Mouse (Mus musculus): ENCODE data around the gene Mia.

The Mia gene

GRCm38 (mm10) chr7:27180837-27181695 lies at the start of gene Mia, which contains the start of gene Gm21983:
Gene Mia, minus strand, starts transcription at chr7:27181157.
Gene Gm21983, minus strand, starts transcription at chr7:27181086.
- DNase-seq (ENCODE audit: low read depth, low spot score) = no peak

GRCm38 (mm10) chr7:27228865-27229264 lies 47.9 kb upstream of the Mia start:
- DNase-seq (ENCODE audit: low read depth, low spot score) = no peak

DNA sequence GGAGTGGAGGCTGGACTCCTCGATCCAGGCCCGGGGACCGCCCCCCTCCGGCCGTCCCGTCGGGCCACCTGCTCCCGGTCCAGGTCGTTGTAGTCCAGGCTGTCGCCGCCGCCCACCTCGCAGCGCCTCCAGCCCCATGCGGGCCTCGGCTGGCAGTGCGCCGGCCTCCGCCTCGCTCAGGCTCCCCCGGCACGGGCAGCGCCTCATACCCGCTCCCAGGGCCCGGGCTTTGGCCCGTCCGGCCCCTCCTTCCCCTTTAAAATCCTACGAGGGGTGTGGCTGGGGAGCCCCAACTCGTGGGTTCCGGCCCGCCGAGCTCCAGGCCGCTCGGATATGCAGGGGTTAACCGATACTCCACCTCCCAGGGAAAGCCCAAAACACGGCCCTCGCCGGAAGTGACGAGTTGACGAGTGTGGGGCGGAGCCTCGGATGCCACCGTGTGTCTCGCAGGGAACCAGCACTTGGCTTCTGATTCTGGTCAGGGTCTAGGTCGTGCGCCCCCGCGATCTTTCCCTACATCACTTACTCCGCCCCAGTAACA lies 47.4 kb upstream of the Mia start, which contains the start of gene Itpkc:
Gene Itpkc (minus strand): TSS at position 381 of the 541 bp plus-strand sequence.
- DNase-seq (ENCODE audit: low read depth, low spot score) = peak; percentile 90

GRCm38 (mm10) chr7:27227676-27228075 lies 46.7 kb upstream of the Mia start:
- DNase-seq (ENCODE audit: low read depth, low spot score) = no peak

DNA sequence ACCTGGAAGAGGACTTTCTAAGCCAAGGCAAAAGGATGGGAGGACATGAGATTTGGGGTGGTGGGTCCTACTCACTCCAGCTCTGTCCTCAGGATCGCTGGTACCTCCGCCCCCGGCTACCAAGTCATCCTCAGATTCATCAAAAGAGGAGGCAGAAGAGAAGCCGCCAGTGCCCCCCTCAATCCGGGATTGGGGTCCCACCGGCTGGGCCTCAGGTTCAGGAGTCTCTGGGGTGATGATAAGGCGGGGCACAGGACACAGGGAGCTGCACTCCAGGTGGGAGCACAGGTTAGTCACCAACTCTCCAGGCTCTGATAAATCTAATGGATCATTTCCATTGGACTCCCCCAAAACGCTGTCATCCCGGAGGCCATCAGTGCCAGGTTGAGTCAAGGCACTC lies 46.3 kb upstream of the Mia start:
- DNase-seq (ENCODE audit: low read depth, low spot score) = no peak

DNA sequence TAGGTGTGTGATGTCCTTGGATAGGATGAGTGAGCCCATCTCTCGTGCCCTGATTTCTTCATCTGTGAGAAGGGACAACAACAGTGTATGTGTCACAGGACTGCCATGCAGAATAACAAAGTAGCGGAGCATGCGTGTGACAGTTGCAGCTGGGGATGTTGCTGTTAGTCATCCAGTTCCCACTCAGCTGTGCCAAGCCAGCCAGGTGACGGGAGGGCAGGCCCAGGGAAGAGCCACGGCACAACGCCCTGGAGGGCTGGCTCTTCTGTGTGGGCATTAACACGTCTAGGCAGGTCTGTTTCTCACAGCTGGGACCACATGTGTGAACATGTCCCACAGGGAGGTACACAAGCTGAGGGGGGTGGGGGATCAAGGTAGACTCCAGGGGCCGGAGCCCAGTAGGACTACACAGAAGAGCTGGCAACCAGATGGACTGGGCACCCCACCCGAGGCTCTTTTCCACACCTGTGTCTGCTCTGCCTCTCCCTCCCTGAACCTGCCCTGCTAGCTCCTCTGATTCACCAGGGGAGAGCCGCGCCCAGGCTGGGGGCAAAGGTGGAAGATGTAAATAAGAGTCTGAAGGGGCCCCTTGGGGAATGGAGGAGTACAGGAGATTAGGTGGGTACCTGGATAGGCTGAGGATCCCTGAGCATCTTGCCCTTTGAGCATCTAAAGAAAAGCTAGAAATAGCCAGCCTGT lies 44.1 kb upstream of the Mia start:
- DNase-seq (ENCODE audit: low read depth, low spot score) = no peak

DNA sequence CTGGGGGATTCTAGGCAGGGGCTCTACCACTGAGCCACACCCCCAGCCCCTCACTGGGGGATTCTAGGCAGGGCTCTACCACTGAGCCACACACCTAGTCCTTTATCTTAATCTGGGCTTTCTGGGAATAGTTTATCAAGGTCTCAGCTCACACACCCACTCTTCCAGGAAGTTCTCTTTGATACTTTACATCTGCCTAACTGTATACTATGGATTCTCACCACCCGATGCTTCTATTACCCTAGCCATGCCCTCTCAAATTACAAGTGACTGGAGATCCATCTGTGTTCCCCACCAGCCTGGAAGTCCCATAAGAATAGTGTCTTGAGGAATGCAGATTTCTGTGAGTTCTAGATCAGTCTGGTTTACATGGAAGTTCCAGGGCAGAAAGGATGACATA lies 41.6 kb upstream of the Mia start:
- no peak for DNase-seq (ENCODE audit: low read depth, low spot score)

DNA sequence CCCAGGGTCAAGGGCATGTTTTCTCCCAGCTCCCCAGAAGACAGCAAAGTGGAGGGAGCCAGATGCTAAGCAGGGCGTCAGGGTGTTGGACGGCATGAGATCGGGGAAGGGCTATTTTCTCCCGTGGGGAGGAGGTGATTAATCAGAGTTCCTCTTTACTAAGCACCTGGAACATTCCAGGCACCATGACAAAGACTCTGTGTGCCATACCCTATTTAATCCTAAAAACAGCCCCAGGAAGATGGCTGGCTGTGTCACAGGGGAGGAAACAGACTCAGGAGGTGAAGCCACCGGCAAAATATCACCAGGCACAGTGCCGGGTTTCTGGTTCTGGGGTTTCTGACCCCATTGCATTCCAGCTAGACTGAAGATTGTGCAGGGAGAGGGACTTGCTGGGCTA lies 41.0 kb upstream of the Mia start:
- no peak for DNase-seq (ENCODE audit: low read depth, low spot score)

GRCm38 (mm10) chr7:27219937-27220336 lies 39.0 kb upstream of the Mia start:
- DNase-seq (ENCODE audit: low read depth, low spot score) = no peak

- no peak for DNase-seq (ENCODE audit: low read depth, low spot score)
Observed at GRCm38 (mm10) chr7:27218586-27218985, 37.6 kb upstream of the Mia start.

DNA sequence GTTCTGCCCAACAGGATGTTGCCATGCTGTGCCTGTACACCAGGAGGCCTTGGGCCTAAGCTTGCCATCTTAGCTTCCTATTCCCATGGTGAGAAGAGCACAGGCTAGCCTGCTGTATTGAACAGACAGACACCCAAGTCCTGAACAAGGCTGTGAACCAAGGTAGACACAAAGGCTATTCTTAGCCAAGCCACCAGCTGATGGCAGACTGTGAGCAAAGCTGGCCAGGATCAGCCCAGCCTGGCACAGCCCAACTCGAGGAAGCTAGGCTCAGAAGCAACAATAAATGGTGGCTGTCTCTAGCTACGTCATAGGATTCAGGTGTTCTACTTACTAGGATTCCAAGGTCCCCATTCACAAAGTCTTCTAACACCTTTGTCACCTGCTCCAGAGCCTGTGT lies 31.7 kb upstream of the Mia start:
- no peak for DNase-seq (ENCODE audit: low read depth, low spot score)

DNA sequence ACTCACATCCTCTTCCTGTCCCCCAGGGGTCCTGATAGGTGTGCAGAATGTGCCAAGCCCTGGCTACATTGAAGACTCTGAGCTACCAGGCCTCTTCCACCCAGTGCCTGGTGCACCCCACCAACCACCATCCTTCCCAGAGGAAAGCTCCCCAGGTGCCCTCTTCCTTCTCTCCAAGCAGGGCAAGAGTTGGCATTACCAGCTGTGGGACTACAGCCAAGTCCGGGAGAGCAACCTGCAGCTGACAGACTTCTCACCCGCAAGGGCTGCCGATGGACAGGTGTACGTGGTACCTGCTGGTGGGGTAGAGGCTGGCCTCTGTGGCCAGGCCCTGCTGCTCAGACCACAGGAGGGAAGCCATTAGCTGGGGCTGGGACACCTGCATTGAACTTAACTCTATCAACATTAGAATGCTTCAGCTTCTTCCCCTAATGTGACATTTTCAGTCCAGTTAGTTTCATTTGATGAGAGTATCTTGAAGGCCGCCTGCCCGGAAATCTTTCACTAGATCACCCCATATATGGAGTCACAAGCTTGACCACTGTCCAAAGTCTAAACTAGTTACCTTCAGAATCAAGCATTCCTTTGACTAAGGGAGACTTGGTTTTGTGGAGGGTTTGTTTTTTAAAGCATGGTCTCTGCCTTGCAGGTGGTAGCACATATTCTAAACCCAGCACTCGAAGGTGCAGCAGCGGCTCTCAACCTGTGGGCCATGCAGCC lies 22.9 kb upstream of the Mia start:
- no peak for DNase-seq (ENCODE audit: low read depth, low spot score)

- no peak for DNase-seq (ENCODE audit: low read depth, low spot score)
Observed at GRCm38 (mm10) chr7:27198779-27199178, 17.8 kb upstream of the Mia start.

DNA sequence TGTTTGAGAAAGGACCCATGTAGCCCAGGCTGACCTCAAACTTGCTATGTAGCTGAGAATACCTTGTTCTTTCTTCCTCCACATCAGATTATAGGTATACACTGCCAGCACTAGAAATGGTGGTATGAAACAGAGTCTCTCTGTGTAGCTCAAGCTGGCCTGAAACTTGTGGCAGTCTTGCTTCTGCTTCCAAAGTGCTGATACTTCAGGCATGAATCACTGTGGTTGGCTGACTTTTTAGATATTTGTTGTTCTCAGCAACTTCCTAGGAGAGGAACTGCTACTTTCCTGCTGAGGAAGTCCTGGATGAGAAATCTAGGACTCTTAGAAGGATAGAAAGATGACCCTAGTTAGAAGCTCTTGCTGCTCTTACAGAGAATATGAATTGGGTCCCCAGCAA lies 17.4 kb upstream of the Mia start:
- no peak for DNase-seq (ENCODE audit: low read depth, low spot score)

DNA sequence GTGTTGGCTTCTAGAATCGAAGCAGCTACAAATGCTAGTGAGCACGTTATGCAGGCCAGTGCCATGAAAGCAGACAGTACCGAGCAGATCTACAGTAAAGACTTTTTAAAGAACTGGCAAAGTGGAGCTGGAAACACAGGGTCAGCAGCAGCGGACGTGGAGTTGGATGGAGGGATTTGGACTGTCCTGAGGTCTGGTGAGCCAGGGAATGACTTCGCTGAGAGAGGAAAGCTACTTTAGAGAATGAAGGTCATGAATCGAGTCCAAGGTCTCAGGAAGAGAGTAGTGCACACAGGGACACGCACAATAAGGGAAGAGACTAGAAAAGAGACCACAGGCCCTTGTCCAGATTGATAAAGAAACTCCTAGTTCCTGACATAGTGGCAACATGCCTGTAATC lies 16.7 kb upstream of the Mia start:
- DNase-seq (ENCODE audit: low read depth, low spot score) = no peak

GRCm38 (mm10) chr7:27197136-27197535 lies 16.2 kb upstream of the Mia start:
- no peak for DNase-seq (ENCODE audit: low read depth, low spot score)

DNA sequence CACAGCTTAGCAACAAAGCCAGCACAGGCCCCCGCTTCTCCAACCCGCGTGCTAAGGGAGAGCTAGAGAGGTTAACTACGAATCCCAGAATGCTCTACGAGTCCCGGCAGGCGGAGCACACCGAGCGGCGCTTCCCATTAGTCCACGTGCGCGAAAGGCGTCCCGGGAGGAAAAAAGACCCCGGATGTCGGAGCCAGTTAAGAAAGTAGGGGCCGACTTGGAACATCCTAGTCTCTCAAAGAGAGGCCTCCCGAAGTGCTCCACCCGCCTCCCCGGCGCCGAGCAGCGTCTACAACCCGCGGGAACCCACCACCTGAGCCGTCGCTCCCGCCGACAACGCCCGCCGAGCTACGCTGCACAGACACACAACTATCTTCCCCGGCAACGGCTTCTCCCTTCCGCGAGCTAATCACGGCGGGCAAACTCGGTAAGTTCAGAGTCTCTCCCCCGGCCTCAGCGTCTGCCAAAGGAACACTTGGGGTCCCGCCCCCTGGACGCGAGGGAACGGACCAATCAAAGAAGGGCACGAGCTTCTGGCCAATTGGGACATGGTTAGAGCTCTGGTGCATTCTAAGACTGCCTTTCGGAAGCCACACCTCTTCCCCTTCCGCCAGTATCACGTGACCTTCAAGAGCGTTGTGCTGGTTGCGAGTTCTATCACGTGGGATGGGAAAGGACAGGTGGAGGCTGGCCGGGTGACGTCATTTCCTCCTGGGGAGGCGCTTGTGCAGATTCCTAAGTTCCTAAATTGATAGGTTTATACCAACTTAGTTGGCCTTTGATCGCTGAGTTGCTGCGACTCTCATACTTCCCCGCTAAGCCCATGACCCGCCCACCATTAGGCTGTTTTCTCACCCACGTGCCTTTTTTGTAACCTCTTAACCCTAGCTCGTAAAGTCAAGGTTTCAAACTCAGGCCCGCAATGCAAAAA lies 15.0 kb upstream of the Mia start, which contains the start of the genes BC024978 and Snrpa:
Gene BC024978 (plus strand): TSS at position 101 of the 931 bp plus-strand sequence.
Gene Snrpa (minus strand): TSS at position 591 of the 931 bp plus-strand sequence.
- peak; percentile 100 for DNase-seq (ENCODE audit: low read depth, low spot score)

- DNase-seq (ENCODE audit: low read depth, low spot score) = no peak
Observed at GRCm38 (mm10) chr7:27193731-27194130, 12.8 kb upstream of the Mia start.

GRCm38 (mm10) chr7:27192434-27192833 lies 11.5 kb upstream of the Mia start:
- no peak for DNase-seq (ENCODE audit: low read depth, low spot score)

GRCm38 (mm10) chr7:27189271-27189931 lies 8.4 kb upstream of the Mia start:
- no peak for DNase-seq (ENCODE audit: low read depth, low spot score)

Data from telencephalon, adult 2 months (tissue).